ENCODE assay signal across 8 mouse cellular contexts in the genomic region with DNA sequence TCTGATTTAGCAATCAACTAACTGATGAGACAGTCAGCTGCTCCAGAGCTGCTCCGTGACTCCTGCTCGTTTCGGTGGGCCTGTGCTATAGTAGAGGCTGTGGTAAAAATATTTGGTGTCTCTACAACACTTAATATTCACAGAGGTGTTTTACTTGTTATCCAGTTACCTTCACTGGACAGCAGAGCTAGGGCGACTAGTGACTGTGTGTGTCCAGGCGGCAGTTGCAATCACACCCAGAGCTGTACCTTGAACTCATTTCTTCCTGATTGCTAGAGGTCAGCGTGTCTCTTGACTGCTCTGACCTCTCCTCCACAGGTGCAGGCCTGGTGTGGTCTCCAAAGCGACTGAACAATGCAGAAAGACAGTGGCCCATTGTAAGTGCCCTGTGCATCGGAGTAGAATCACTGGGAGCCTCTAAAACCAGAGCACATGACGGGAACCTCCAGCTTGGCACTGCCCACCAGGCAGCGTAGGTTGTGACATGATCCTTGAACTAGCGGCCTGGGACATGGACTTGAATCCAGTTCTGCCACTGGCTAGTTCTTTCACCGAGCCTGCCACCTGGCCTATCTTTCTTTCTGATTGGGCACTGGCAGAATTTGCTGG. TPM values are rescaled to one million over a fixed set of nuclear protein-coding genes. Genes with fewer than 3 reads are reported as not detected.
DNase-seq lines count a peak whose midpoint lies in the region; ATAC-seq and TF ChIP-seq lines count a peak whose summit lies in the region.

No protein-coding gene starts in this region.

- no peak for ATAC-seq in embryonic facial prominence, embryonic 15.5 days (ENCODE audit: insufficient number of reproducible peaks, low FRiP score, low TSS enrichment, low read depth)
- ATAC-seq in intestine, postnatal 0 days: peak; percentile 48
- peak; percentile 12; the same call in 1 of the 2 replicates for ATAC-seq in midbrain, embryonic 11.5 days (ENCODE audit: low FRiP score)
- no peak for ATAC-seq in megakaryocyte-erythroid progenitor cell, adult 5-6 weeks (replicated peaks; ENCODE audit: low FRiP score, low TSS enrichment, poor library complexity, severe bottlenecking)
- ATAC-seq in frontal cortex, adult (ENCODE audit: low TSS enrichment): no peak

- peak overlapping the region; percentile 94 for H3K4me3 ChIP-seq in testis, adult 2 months (ENCODE audit: control insufficient read depth, low read depth, low read length)
- H3K4me3 ChIP-seq in embryonic facial prominence, embryonic 15.5 days (replicated peaks): peak overlapping the region; percentile 73
- H3K4me3 ChIP-seq in intestine, postnatal 0 days (ENCODE audit: low read depth, low read length): peak overlapping the region; percentile 59
- H3K4me3 ChIP-seq in midbrain, embryonic 11.5 days (ENCODE audit: low read depth, low read length): peak overlapping the region; percentile 61

- TF ChIP-seq CTCF in testis, adult 2 months (IDR thresholded peaks at IDR 0.05; ENCODE audit: control insufficient read depth, insufficient read depth, insufficient replicate concordance, low read depth, low read length): no peak
- no peak for TF ChIP-seq CTCF in intestine, postnatal 0 days (IDR thresholded peaks at IDR 0.05; ENCODE audit: low read depth)

- TF ChIP-seq POLR2A in testis, adult 2 months (IDR thresholded peaks at IDR 0.05; ENCODE audit: control insufficient read depth, low read depth, low read length): no peak

- WGBS in embryonic facial prominence, embryonic 15.5 days: 29% methylated on average over 12 of the region's 12 CpGs
- WGBS in intestine, postnatal 0 days: 22% methylated on average over 12 of the region's 12 CpGs
- WGBS in midbrain, embryonic 11.5 days: 40% methylated on average over 12 of the region's 12 CpGs

- H3K27ac ChIP-seq in testis, adult 2 months (ENCODE audit: control insufficient read depth, insufficient read depth, low read depth, low read length): no peak overlapping the region; the same call in 1 of the 2 replicates
- peak overlapping the region; percentile 96 for H3K27ac ChIP-seq in embryonic facial prominence, embryonic 15.5 days (replicated peaks)
- H3K27ac ChIP-seq in intestine, postnatal 0 days (ENCODE audit: low read depth, low read length): peak overlapping the region; percentile 91
- peak overlapping the region; percentile 46; the same call in 1 of the 2 replicates for H3K27ac ChIP-seq in midbrain, embryonic 11.5 days (ENCODE audit: low read depth, low read length)

- peak overlapping the region; percentile 61 for H3K4me2 ChIP-seq in embryonic facial prominence, embryonic 15.5 days (replicated peaks)
- peak overlapping the region; percentile 61 for H3K4me2 ChIP-seq in intestine, postnatal 0 days (replicated peaks; ENCODE audit: low read depth)
- H3K4me2 ChIP-seq in midbrain, embryonic 11.5 days: peak overlapping the region; percentile 76

- peak overlapping the region; percentile 58 for H3K9ac ChIP-seq in embryonic facial prominence, embryonic 15.5 days
- peak overlapping the region; percentile 62 for H3K9ac ChIP-seq in intestine, postnatal 0 days (ENCODE audit: low read depth, low read length)
- peak overlapping the region; percentile 84 for H3K9ac ChIP-seq in midbrain, embryonic 11.5 days (ENCODE audit: low read length)

- no peaks in the 10 kb centered on the region for H3K9me3 ChIP-seq in embryonic facial prominence, embryonic 15.5 days (replicated peaks)
- no peaks in the 10 kb centered on the region for H3K9me3 ChIP-seq in intestine, postnatal 0 days (ENCODE audit: control insufficient read depth)
- no peaks in the 10 kb centered on the region for H3K9me3 ChIP-seq in midbrain, embryonic 11.5 days (ENCODE audit: control insufficient read depth, low read length)

- DNase-seq in testis, postnatal 14 days (ENCODE audit: low spot score): no peak
- peak; percentile 85 for DNase-seq in midbrain, embryonic 11.5 days (ENCODE audit: low spot score, missing footprints)
- DNase-seq in frontal cortex, postnatal 10 days (ENCODE audit: low spot score in 2 of 2): no peak

- peaks cover 12% of the 10 kb centered on the region for H3K4me1 ChIP-seq in testis, adult 2 months (ENCODE audit: control insufficient read depth, insufficient read depth, low read length)
- peaks cover 18% of the 10 kb centered on the region for H3K4me1 ChIP-seq in embryonic facial prominence, embryonic 15.5 days
- H3K4me1 ChIP-seq in intestine, postnatal 0 days (replicated peaks; ENCODE audit: control insufficient read depth, insufficient read depth, low read length): peaks cover 6% of the 10 kb centered on the region
- peaks cover 10% of the 10 kb centered on the region for H3K4me1 ChIP-seq in midbrain, embryonic 11.5 days (ENCODE audit: control insufficient read depth, insufficient read depth, low read length)

- H3K27me3 ChIP-seq in testis, adult 2 months (ENCODE audit: control insufficient read depth, insufficient read depth, low read length): no peaks in the 10 kb centered on the region
- no peaks in the 10 kb centered on the region for H3K27me3 ChIP-seq in embryonic facial prominence, embryonic 15.5 days
- H3K27me3 ChIP-seq in intestine, postnatal 0 days (replicated peaks; ENCODE audit: control insufficient read depth, insufficient read depth, low read length): no peaks in the 10 kb centered on the region
- H3K27me3 ChIP-seq in midbrain, embryonic 11.5 days (ENCODE audit: control insufficient read depth, insufficient read depth, low read length): no peaks in the 10 kb centered on the region

- H3K36me3 ChIP-seq in testis, adult 2 months (ENCODE audit: control insufficient read depth, insufficient read depth, low read length): peaks cover 2% of the 10 kb centered on the region; the same call in 1 of the 2 replicates
- H3K36me3 ChIP-seq in embryonic facial prominence, embryonic 15.5 days: peaks cover 57% of the 10 kb centered on the region
- peaks cover 40% of the 10 kb centered on the region for H3K36me3 ChIP-seq in intestine, postnatal 0 days (ENCODE audit: control insufficient read depth, insufficient read depth)
- peaks cover 15% of the 10 kb centered on the region for H3K36me3 ChIP-seq in midbrain, embryonic 11.5 days (ENCODE audit: control insufficient read depth, insufficient read depth, low read length)

RNA-seq across cellular contexts. Expression of gene Tmem14c, which starts 0.8 kb away (rescaled TPM):
- 19.0 and 19.1 TPM in 2 replicates for polyA plus RNA-seq in testis, adult 2 months (2012; rRNA removed)
- 192 and 201 TPM in 2 replicates for polyA plus RNA-seq in embryonic facial prominence, embryonic 15.5 days (2015; fragmentation: Nextera tagmentation; extraction: Ambion mirVana)
- polyA plus RNA-seq in intestine, postnatal 0 days (2015; fragmentation: Nextera tagmentation; extraction: Ambion mirVana): 337 and 344 TPM in 2 replicates
- 198 and 200 TPM in 2 replicates for polyA plus RNA-seq in midbrain, embryonic 11.5 days (2014; fragmentation: Nextera tagmentation; extraction: Ambion mirVana)
- 458 and 522 TPM in 2 replicates for total RNA-seq in megakaryocyte-erythroid progenitor cell, adult 5-6 weeks (2014; fragmentation: Nextera tagmentation)
- 216 and 226 TPM in 2 replicates for total RNA-seq in megakaryocyte-erythroid progenitor cell, adult 5-6 weeks (2017)

RNA-seq across cellular contexts. Expression of gene Pak1ip1, which starts 16.1 kb away (rescaled TPM):
- 25.5 and 28.6 TPM in 2 replicates for polyA plus RNA-seq in testis, adult 2 months (2012; rRNA removed)
- polyA plus RNA-seq in embryonic facial prominence, embryonic 15.5 days (2015; fragmentation: Nextera tagmentation; extraction: Ambion mirVana): 56.2 and 58.7 TPM in 2 replicates
- 59.2 and 61.7 TPM in 2 replicates for polyA plus RNA-seq in intestine, postnatal 0 days (2015; fragmentation: Nextera tagmentation; extraction: Ambion mirVana)
- polyA plus RNA-seq in midbrain, embryonic 11.5 days (2014; fragmentation: Nextera tagmentation; extraction: Ambion mirVana): 99.7 and 104 TPM in 2 replicates
- 71.9 and 77.4 TPM in 2 replicates for total RNA-seq in megakaryocyte-erythroid progenitor cell, adult 5-6 weeks (2014; fragmentation: Nextera tagmentation)
- 139 and 140 TPM in 2 replicates for total RNA-seq in megakaryocyte-erythroid progenitor cell, adult 5-6 weeks (2017)

Comparison
In these comparisons a context has a peak if more than half of its experiments do, and no peak if none do; other contexts are left out.
1. ATAC-seq: peak in intestine, postnatal 0 days (single experiment) and midbrain, embryonic 11.5 days (single experiment); none in embryonic facial prominence, embryonic 15.5 days (single experiment), megakaryocyte-erythroid progenitor cell, adult 5-6 weeks (single experiment) and frontal cortex, adult (single experiment).
2. Peak in every context shown above with its lines, with median percentiles within 50 percentile points of each other: H3K4me3 ChIP-seq, H3K4me2 ChIP-seq and H3K9ac ChIP-seq.